In genomic region chr2:19037907-19038570, GRCm38 (mm10) we compare ENCODE assay signal across 10 mouse cellular contexts. TPM values are rescaled to one million over a fixed set of nuclear protein-coding genes. Genes with fewer than 3 reads are reported as not detected.
DNase-seq lines count a peak whose midpoint lies in the region; ATAC-seq and TF ChIP-seq lines count a peak whose summit lies in the region.
"Had no signal": no experiment of that assay in that cellular context is flagged by ENCODE, and none has a peak within 500 bp of the region (broad histone marks: within the 10 kb centered on the region; RNA-seq: fewer than 3 reads in every experiment).

No protein-coding gene starts in this region.

- no peaks in the 10 kb centered on the region for H3K27me3 ChIP-seq in CH12.LX (replicated peaks)
- H3K27me3 ChIP-seq in heart, embryonic 13.5 days (replicated peaks) = no peaks in the 10 kb centered on the region
- no peaks in the 10 kb centered on the region for H3K27me3 ChIP-seq in forebrain, postnatal 0 days (ENCODE audit: insufficient read depth, low read length)
- H3K27me3 ChIP-seq: hindbrain, embryonic 13.5 days; midbrain, embryonic 12.5 days had no signal

- no peak overlapping the region for H3K4me3 ChIP-seq in CH12.LX (replicated peaks in 1 of 3; ENCODE audit: low read depth in 2 of 3, low read length in 2 of 3, poor library complexity in 1 of 3)
- H3K4me3 ChIP-seq in heart, embryonic 13.5 days = no peak overlapping the region
- H3K4me3 ChIP-seq in macrophage (ENCODE audit: inconsistent target) = no peak overlapping the region
- no peak overlapping the region for H3K4me3 ChIP-seq in forebrain, postnatal 0 days (ENCODE audit: low read depth, low read length)
- H3K4me3 ChIP-seq: hindbrain, embryonic 13.5 days; midbrain, embryonic 12.5 days had no signal

- in situ Hi-C loops in CH12.LX (cut with MboI; ENCODE audit: low pct_ligation_motif_present, low pct_unique_long_range_greater_than_20kb, low sequenced_read_pairs) = no loop called here

- H3K4me2 ChIP-seq in CH12.LX (ENCODE audit: insufficient read depth, low read depth, poor library complexity, severe bottlenecking) = peak overlapping the region; percentile 67; the same call in 1 of the 2 replicates
- H3K4me2 ChIP-seq in heart, embryonic 13.5 days = no peak overlapping the region
- H3K4me2 ChIP-seq in forebrain, postnatal 0 days (ENCODE audit: low read depth) = no peak overlapping the region
- H3K4me2 ChIP-seq: hindbrain, embryonic 13.5 days; midbrain, embryonic 12.5 days had no signal

- TF ChIP-seq CTCF in CH12.LX (conservative IDR thresholded peaks at IDR 0.05 in 1 of 2, IDR thresholded peaks at IDR 0.05 in 1 of 2; ENCODE audit: low read depth in 2 of 2, low read length in 2 of 2) = no peak
- no peak for TF ChIP-seq CTCF in forebrain, postnatal 0 days (IDR thresholded peaks at IDR 0.05; ENCODE audit: low read depth)

- WGBS in heart, embryonic 13.5 days = 59% methylated on average over 4 of the region's 4 CpGs
- 58% methylated on average over 4 of the region's 4 CpGs for WGBS in macrophage (ENCODE audit: missing documents)
- WGBS in forebrain, postnatal 0 days = 83% methylated on average over 4 of the region's 4 CpGs

- no peak overlapping the region for H3K9ac ChIP-seq in CH12.LX (ENCODE audit: insufficient read depth, low read depth)
- no peak overlapping the region for H3K9ac ChIP-seq in heart, embryonic 13.5 days
- H3K9ac ChIP-seq in forebrain, postnatal 0 days = no peak overlapping the region
- H3K9ac ChIP-seq: hindbrain, embryonic 13.5 days; midbrain, embryonic 12.5 days had no signal

- peaks cover 4 to 15% of the 10 kb centered on the region in 2 experiments; a peak in 2 of 4 replicates for H3K4me1 ChIP-seq in CH12.LX (ENCODE audit: control insufficient read depth in 1 of 2, insufficient read depth in 2 of 2)
- peaks cover 13% of the 10 kb centered on the region for H3K4me1 ChIP-seq in heart, embryonic 13.5 days
- no peaks in the 10 kb centered on the region for H3K4me1 ChIP-seq in forebrain, postnatal 0 days (ENCODE audit: insufficient read depth)
- H3K4me1 ChIP-seq: hindbrain, embryonic 13.5 days; midbrain, embryonic 12.5 days had no signal

- no peak for ATAC-seq in heart, embryonic 13.5 days (ENCODE audit: extremely low read depth, insufficient number of reproducible peaks, low FRiP score, low TSS enrichment)
- ATAC-seq in forebrain, postnatal 0 days = no peak

- no peak for TF ChIP-seq EP300 in CH12.LX (IDR thresholded peaks at IDR 0.05; ENCODE audit: low read length)

- no peak overlapping the region for H3K27ac ChIP-seq in CH12.LX (ENCODE audit: insufficient read depth, low read depth)
- H3K27ac ChIP-seq in heart, embryonic 13.5 days (replicated peaks) = peak overlapping the region; percentile 21; the same call in 1 of the 2 replicates
- H3K27ac ChIP-seq in macrophage = peak overlapping the region; percentile 40
- H3K27ac ChIP-seq in forebrain, postnatal 0 days (ENCODE audit: low read depth, low read length) = no peak overlapping the region
- H3K27ac ChIP-seq: hindbrain, embryonic 13.5 days; midbrain, embryonic 12.5 days had no signal

- TF ChIP-seq POLR2A in CH12.LX (IDR thresholded peaks at IDR 0.05; ENCODE audit: low read depth, low read length) = no peak

- DNase-seq in kidney, adult 9 months = peak; percentile 20
- no peak for DNase-seq in kidney, adult 18-20 months
- DNase-seq in CH12.LX (ENCODE audit: extremely low read depth) = no peak
- no peak for DNase-seq in testis, postnatal 14 days (ENCODE audit: low spot score)
- no peak for DNase-seq in yolk sac, embryonic 10.5 days (ENCODE audit: low spot score)
- DNase-seq in forebrain, postnatal 0 days = no peak

- no peak for TF ChIP-seq RAD21 in CH12.LX (IDR thresholded peaks at IDR 0.05; ENCODE audit: low read depth, low read length)

- dilution Hi-C loops in CH12.LX (cut with MboI; ENCODE audit: extremely low pct_ligation_motif_present, extremely low pct_unique_long_range_greater_than_20kb, low sequenced_read_pairs) = no loop called here

- H3K36me3 ChIP-seq in CH12.LX (replicated peaks in 1 of 2; ENCODE audit: control insufficient read depth in 1 of 2, insufficient read depth in 1 of 2, low read length in 1 of 2) = no peaks in the 10 kb centered on the region
- no peaks in the 10 kb centered on the region for H3K36me3 ChIP-seq in heart, embryonic 13.5 days
- H3K36me3 ChIP-seq in macrophage (ENCODE audit: inconsistent target) = no peaks in the 10 kb centered on the region
- no peaks in the 10 kb centered on the region for H3K36me3 ChIP-seq in forebrain, postnatal 0 days (ENCODE audit: insufficient read depth)
- H3K36me3 ChIP-seq: hindbrain, embryonic 13.5 days; midbrain, embryonic 12.5 days had no signal

- no peaks in the 10 kb centered on the region for H3K79me2 ChIP-seq in CH12.LX (replicated peaks; ENCODE audit: control insufficient read depth, extremely low read depth, insufficient read depth, poor library complexity, severe bottlenecking)
- H3K79me2 ChIP-seq in macrophage (ENCODE audit: inconsistent target) = no peaks in the 10 kb centered on the region

- H3K9me3 ChIP-seq in CH12.LX (replicated peaks; ENCODE audit: low read length) = no peaks in the 10 kb centered on the region
- no peaks in the 10 kb centered on the region for H3K9me3 ChIP-seq in heart, embryonic 13.5 days
- H3K9me3 ChIP-seq in forebrain, postnatal 0 days (ENCODE audit: low read length) = no peaks in the 10 kb centered on the region
- H3K9me3 ChIP-seq: hindbrain, embryonic 13.5 days; midbrain, embryonic 12.5 days had no signal

TF ChIP-seq in CH12.LX, 34 proteins besides CTCF, POLR2A, EP300 and RAD21:
- TF ChIP-seq JUN (IDR thresholded peaks at IDR 0.05; ENCODE audit: insufficient read depth, low read depth, low read length) (no peak), MXI1 (IDR thresholded peaks at IDR 0.05; ENCODE audit: low read depth, low read length) (no peak), MEF2A (IDR thresholded peaks at IDR 0.05; ENCODE audit: borderline replicate concordance, low read depth, low read length) (no peak), PAX5 (IDR thresholded peaks at IDR 0.05; ENCODE audit: low read length) (no peak), HCFC1 (IDR thresholded peaks at IDR 0.05; ENCODE audit: low read depth, low read length) (no peak), CHD1 (IDR thresholded peaks at IDR 0.05; ENCODE audit: low read depth, low read length) (no peak), IRF4 (IDR thresholded peaks at IDR 0.05; ENCODE audit: low read depth, low read length) (no peak), SMC3 (IDR thresholded peaks at IDR 0.05; ENCODE audit: low read depth, low read length) (no peak), NELFE (IDR thresholded peaks at IDR 0.05; ENCODE audit: low read depth, low read length) (no peak), KAT2A (IDR thresholded peaks at IDR 0.05; ENCODE audit: insufficient replicate concordance, low read length) (no peak), TBP (conservative IDR thresholded peaks at IDR 0.05; ENCODE audit: low read depth, low read length) (no peak), USF1 (IDR thresholded peaks at IDR 0.05; ENCODE audit: low read depth, low read length) (no peak), ZKSCAN1 (IDR thresholded peaks at IDR 0.05; ENCODE audit: borderline replicate concordance, low read depth, low read length) (no peak), MAX (IDR thresholded peaks at IDR 0.05; ENCODE audit: low read length) (no peak), TCF12 (IDR thresholded peaks at IDR 0.05; ENCODE audit: low read depth, low read length) (no peak), BHLHE40 (IDR thresholded peaks at IDR 0.05; ENCODE audit: low read depth, low read length) (no peak), USF2 (conservative IDR thresholded peaks at IDR 0.05; ENCODE audit: low read depth, low read length) (no peak)

RNA-seq across cellular contexts. Expression of gene 4930426L09Rik, which starts 39.9 kb away (rescaled TPM):
- 0.25 and 0.30 TPM in 2 replicates for total RNA-seq in CH12.LX (2012; rRNA removed)
- 0.22 and 0.26 TPM in 2 replicates for total RNA-seq in CH12.LX (2014; rRNA removed)
- polyA plus RNA-seq in CH12.LX (2012; ENCODE audit: insufficient read length, low read depth) = 0.16 and 0.31 TPM in 2 replicates
- polyA plus RNA-seq in heart, embryonic 13.5 days (2015; fragmentation: Nextera tagmentation; extraction: Ambion mirVana) = 0.29 TPM in 2 replicates
- total RNA-seq in macrophage (2018; cell fraction: chromatin; rRNA removed) = 1 to 10 TPM in 17 of 26 experiments, under 1 TPM in 3, not detected in 6; 0.61 to 4.6 (median 1.7) TPM
- total RNA-seq in macrophage (2018; cell fraction: cytosol; rRNA removed) = 1 to 10 TPM in 8 of 26 experiments, under 1 TPM in 18; 0.22 to 2.3 (median 0.60) TPM
- total RNA-seq in macrophage (2018; cell fraction: nucleus; rRNA removed) = 1 to 10 TPM in 17 of 26 experiments, under 1 TPM in 7, not detected in 2; 0.49 to 9.2 (median 2.4) TPM
- 0.52 to 0.92 TPM (median 0.66 TPM) in 3 replicates for polyA plus RNA-seq in macrophage (2018)
- total RNA-seq in forebrain, postnatal 0 days (2014; rRNA removed) = 0.29 and 0.31 TPM in 2 replicates
- polyA plus RNA-seq in forebrain, postnatal 0 days (2015; fragmentation: Nextera tagmentation; extraction: Ambion mirVana) = 0.58 and 0.59 TPM in 2 replicates

RNA-seq across cellular contexts. Expression of gene Pip4k2a, which starts 40.1 kb away (rescaled TPM):
- 6.6 and 6.8 TPM in 2 replicates for total RNA-seq in CH12.LX (2012; rRNA removed)
- 17.9 and 20.8 TPM in 2 replicates for total RNA-seq in CH12.LX (2014; rRNA removed)
- polyA plus RNA-seq in CH12.LX (2012; ENCODE audit: insufficient read length, low read depth) = 52.9 and 84.7 TPM in 2 replicates
- polyA plus RNA-seq in heart, embryonic 13.5 days (2015; fragmentation: Nextera tagmentation; extraction: Ambion mirVana) = 5.8 and 6.6 TPM in 2 replicates
- total RNA-seq in macrophage (2018; cell fraction: chromatin; rRNA removed) = 10 to 100 TPM; 27.1 to 84.6 (median 64.4) TPM
- 100 to 1,000 TPM in 11 of 26 experiments, 10 to 100 TPM in 15; 63.7 to 127 (median 98.6) TPM for total RNA-seq in macrophage (2018; cell fraction: cytosol; rRNA removed)
- 100 to 1,000 TPM in 1 of 26 experiments, 10 to 100 TPM in 25; 28.8 to 104 (median 69.2) TPM for total RNA-seq in macrophage (2018; cell fraction: nucleus; rRNA removed)
- 78.0 to 163 TPM (median 96.3 TPM) in 3 replicates for polyA plus RNA-seq in macrophage (2018)
- 9.3 and 10.8 TPM in 2 replicates for total RNA-seq in forebrain, postnatal 0 days (2014; rRNA removed)
- polyA plus RNA-seq in forebrain, postnatal 0 days (2015; fragmentation: Nextera tagmentation; extraction: Ambion mirVana) = 8.4 and 9.5 TPM in 2 replicates

Comparison
In these comparisons a context has a peak if more than half of its experiments do, and no peak if none do; other contexts are left out.
1. H3K27ac ChIP-seq: peak in heart, embryonic 13.5 days (single experiment) and macrophage (single experiment); none in CH12.LX (single experiment) and forebrain, postnatal 0 days (single experiment).